Mouse (Mus musculus) erythroblast, adult 5-6 weeks (primary cell): ENCODE results near the gene Btg2. TPM values are rescaled to one million over a fixed set of nuclear protein-coding genes. Genes with fewer than 3 reads are reported as not detected.

Source experiments
- ATAC-seq: replicated peaks from 2 replicates; pipeline ENCODE4 v1.8.0; 2016; ENCODE audit warnings: moderate number of reproducible peaks, mild to moderate bottlenecking, moderate TSS enrichment, inconsistent platforms; ENCODE audit not compliant: poor library complexity, low FRiP score, severe bottlenecking
- total RNA-seq, 2 experiments: library from RNA; stranded (forward) in 1 of 2; stranded (reverse) in 1 of 2; fragments of 150-400 nt in 1 of 2; fragments of 200-764, 138-1000 nt in 1 of 2; gene quantifications; 2 replicates each; pipeline versions ENCODE4 v1.2.3 to v1.2.4; 2015 to 2017; ENCODE audit warnings: low replicate concordance in 2 of 2

Gene Btg2
- total RNA-seq, 2 experiments from 2014 or later = 173 to 411 TPM

- ATAC-seq = no peak
Measured at GRCm38 (mm10) chr1:134037172-134037571, 41.7 kb downstream of the Btg2 start, which contains the start of gene Fmod. TSS of gene Fmod (plus strand) at chr1:134037254.

- no peak for ATAC-seq
Measured at GRCm38 (mm10) chr1:134036492-134036891, 42.4 kb downstream of the Btg2 start.

- no peak for ATAC-seq
Measured at GRCm38 (mm10) chr1:134028161-134028846, 50.6 kb downstream of the Btg2 start.

GRCm38 (mm10) chr1:134026741-134027140 lies 52.2 kb downstream of the Btg2 start:
- no peak for ATAC-seq

GRCm38 (mm10) chr1:134025975-134026374 lies 52.9 kb downstream of the Btg2 start:
- ATAC-seq = no peak

Other genes starting within 250 kb of the Btg2 start
- gene Optc, start 171.1 kb downstream of the Btg2 start, total RNA-seq (2015; ENCODE audit: low replicate concordance) = not detected in 2 replicates
- not detected in 2 replicates for gene Optc, start 171.1 kb downstream of the Btg2 start, total RNA-seq (2017; ENCODE audit: low replicate concordance)
- gene Prelp, start 157.7 kb downstream of the Btg2 start, total RNA-seq (2015; ENCODE audit: low replicate concordance) = 6.7 TPM in 1 of 2 replicates, not detected in the other
- gene Prelp, start 157.7 kb downstream of the Btg2 start, total RNA-seq (2017; ENCODE audit: low replicate concordance) = not detected in 2 replicates
- gene Fmod, start 41.9 kb downstream of the Btg2 start, total RNA-seq (2015; ENCODE audit: low replicate concordance) = not detected in 2 replicates
- not detected in 2 replicates for gene Fmod, start 41.9 kb downstream of the Btg2 start, total RNA-seq (2017; ENCODE audit: low replicate concordance)
- 1.3 and 2.9 TPM in 2 replicates for gene Chit1, start 32.1 kb upstream of the Btg2 start, total RNA-seq (2015; ENCODE audit: low replicate concordance)
- gene Chit1, start 32.1 kb upstream of the Btg2 start, total RNA-seq (2017; ENCODE audit: low replicate concordance) = 0.28 TPM in 1 of 2 replicates, not detected in the other
- gene Chil1, start 103.1 kb upstream of the Btg2 start, total RNA-seq (2015; ENCODE audit: low replicate concordance) = 71.3 and 98.6 TPM in 2 replicates
- 29.3 and 58.3 TPM in 2 replicates for gene Chil1, start 103.1 kb upstream of the Btg2 start, total RNA-seq (2017; ENCODE audit: low replicate concordance)
- gene Mybph, start 114.3 kb upstream of the Btg2 start, total RNA-seq (2015; ENCODE audit: low replicate concordance) = not detected in 2 replicates
- gene Mybph, start 114.3 kb upstream of the Btg2 start, total RNA-seq (2017; ENCODE audit: low replicate concordance) = not detected in 2 replicates
- not detected in 2 replicates for gene Adora1, start 156.3 kb upstream of the Btg2 start, total RNA-seq (2015; ENCODE audit: low replicate concordance)
- gene Adora1, start 156.3 kb upstream of the Btg2 start, total RNA-seq (2017; ENCODE audit: low replicate concordance) = not detected in 2 replicates
- not detected in 2 replicates for gene Myog, start 210.9 kb upstream of the Btg2 start, total RNA-seq (2015; ENCODE audit: low replicate concordance)
- gene Myog, start 210.9 kb upstream of the Btg2 start, total RNA-seq (2017; ENCODE audit: low replicate concordance) = not detected in 2 replicates